Mouse (Mus musculus): ENCODE measurements at regions not wholly inside any gene's neighbourhood (a gene's known extent, or its start where the extent isn't known, plus 50 kb on each side); places are given as distances from the start of the nearest gene placed in this dataset.

DNA sequence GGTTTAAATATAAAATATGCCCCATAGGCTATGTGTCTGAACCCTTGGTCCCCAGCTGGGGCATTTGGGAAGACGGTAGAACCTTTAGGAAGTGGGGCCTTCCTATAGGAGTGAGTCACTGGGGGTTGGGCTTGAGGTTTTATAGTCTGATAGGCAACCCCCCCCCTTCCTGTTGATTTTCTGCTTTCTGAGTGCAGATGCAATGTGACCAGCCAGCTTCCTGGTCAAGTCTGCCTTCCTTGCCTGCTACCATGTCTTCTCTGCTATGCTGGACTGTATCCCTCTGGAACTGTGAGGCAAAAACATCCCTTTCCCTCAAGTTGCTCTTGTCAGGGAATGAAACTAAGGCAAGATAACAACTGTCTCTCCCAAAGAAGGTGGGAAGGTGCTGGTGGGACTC, 122.4 kb upstream of the Mvb12b start:
- no peak for TF ChIP-seq CTCF (IDR thresholded peaks at IDR 0.05; ENCODE audit: borderline replicate concordance, insufficient read depth, low read depth, low read length)
- TF ChIP-seq POLR2A (IDR thresholded peaks at IDR 0.05; ENCODE audit: borderline replicate concordance, insufficient read depth, low read length), result no peak
